Mouse (Mus musculus) midbrain, embryonic 14.5 days (tissue): ENCODE measurements at regions not wholly inside any gene's neighbourhood (a gene's known extent, or its start where the extent isn't known, plus 50 kb on each side); places are given as distances from the start of the nearest gene placed in this dataset.
"Not testable (repeated sequence)": the region's sequence is repeated elsewhere in the genome, so short reads cannot be mapped to it uniquely, and the experiment has no call there.

Source experiments
- ATAC-seq: fragments of 200-750 bp; cut with Nextera tagmentation; 2 replicates; pipeline ENCODE4 v1.8.0; 2017; ENCODE audit warnings: moderate number of reproducible peaks, moderate library complexity; ENCODE audit not compliant: low FRiP score, low TSS enrichment
- DNase-seq: peaks from one replicate; pipeline ENCODE4 v3.0.0-alpha.2; 2015
- H3K27ac ChIP-seq: fragments of 300-500 bp; sonication (generic); replicated peaks from 2 replicates; pipeline ENCODE4 v1.5.1; 2014; ENCODE audit warnings: mild to moderate bottlenecking, low read depth, low read length, moderate library complexity
- H3K27me3 ChIP-seq: fragments of 300-500 bp; sonication (generic); 2 replicates; pipeline ENCODE4 v1.6.1; 2014; ENCODE audit warnings: low read length, control low read depth, mixed read lengths; ENCODE audit not compliant: control insufficient read depth, insufficient read depth
- H3K36me3 ChIP-seq: fragments of 300-500 bp; sonication (generic); 2 replicates; pipeline ENCODE4 v1.6.1; 2014; ENCODE audit warnings: low read length, control low read depth; ENCODE audit not compliant: control insufficient read depth, insufficient read depth
- H3K4me1 ChIP-seq: fragments of 300-500 bp; sonication (generic); 2 replicates; pipeline ENCODE4 v1.6.1; 2014; ENCODE audit warnings: mild to moderate bottlenecking, antibody characterized with exemption, low read length, control low read depth; ENCODE audit not compliant: control insufficient read depth, insufficient read depth
- H3K4me2 ChIP-seq: fragments of 300-500 bp; sonication (generic); 2 replicates; pipeline ENCODE4 v1.6.1; 2014; ENCODE audit warnings: mild to moderate bottlenecking, low read length, moderate library complexity
- H3K4me3 ChIP-seq: fragments of 300-500 bp; sonication (generic); replicated peaks from 2 replicates; pipeline ENCODE4 v1.5.1; 2014; ENCODE audit warnings: low read depth, low read length
- H3K9ac ChIP-seq: fragments of 300-500 bp; sonication (generic); replicated peaks from 2 replicates; pipeline ENCODE4 v1.6.1; 2014; ENCODE audit warnings: mild to moderate bottlenecking, low read length, moderate library complexity
- H3K9me3 ChIP-seq: fragments of 300-500 bp; sonication (generic); 2 replicates; pipeline ENCODE4 v1.6.1; 2016; ENCODE audit warnings: low read length, control low read depth, mixed read lengths; ENCODE audit not compliant: control insufficient read depth
- WGBS: fragments of 180-500 bp; shearing (Covaris S2); extraction: QIAGEN DNeasy Blood & Tissue Kit; methylation state at CpG from one replicate; pipeline ENCODE4 v1.1.7; 2014; 5-methylcytosine and 5-hydroxymethylcytosine counted together

GRCm38 (mm10) chr10:14977268-14978000, 259.4 kb upstream of the Gje1 start:
- H3K9me3 ChIP-seq, result no peaks in the 10 kb centered on the region
- ATAC-seq (no peak; the same call in 1 of the 2 replicates), DNase-seq (peak; percentile 21)
- no peak overlapping the region for H3K4me3 ChIP-seq
- no peaks in the 10 kb centered on the region for H3K36me3 ChIP-seq
- no peak overlapping the region for H3K4me2 ChIP-seq
- no peaks in the 10 kb centered on the region for H3K27me3 ChIP-seq
- 60% methylated on average over 2 of the region's 2 CpGs for WGBS
- H3K4me1 ChIP-seq, result no peaks in the 10 kb centered on the region
- H3K27ac ChIP-seq, result no peak overlapping the region
- H3K9ac ChIP-seq, result no peak overlapping the region

DNA sequence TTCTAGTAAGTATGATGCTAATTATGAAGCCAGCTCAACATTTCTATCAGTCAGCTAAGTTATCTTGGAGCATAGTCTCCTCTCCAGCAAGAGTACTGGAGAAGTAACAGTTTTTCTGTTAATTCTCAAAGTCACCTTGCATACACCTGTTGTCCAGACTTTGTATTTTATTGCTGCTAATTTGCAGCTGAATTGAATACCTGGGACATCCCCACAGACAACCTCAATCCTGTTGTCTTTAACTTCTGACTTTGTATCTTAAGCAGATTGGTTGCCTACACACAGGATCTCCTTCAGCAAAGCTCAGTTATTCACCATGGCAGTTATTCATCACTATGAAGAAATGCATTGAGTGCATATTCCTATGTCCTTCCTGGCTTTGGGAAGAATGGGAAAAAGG, 251.7 kb upstream of the Gje1 start:
- Histone ChIP-seq H3K4me1 (no peaks in the 10 kb centered on the region), H3K9me3 (no peaks in the 10 kb centered on the region), H3K36me3 (no peaks in the 10 kb centered on the region), H3K4me2 (no peak overlapping the region), H3K9ac (no peak overlapping the region), H3K27ac (no peak overlapping the region), H3K27me3 (no peaks in the 10 kb centered on the region), H3K4me3 (no peak overlapping the region)
- no peak for ATAC-seq
- DNase-seq, result no peak

GRCm38 (mm10) chr10:14967645-14968044, 249.6 kb upstream of the Gje1 start:
- Histone ChIP-seq H3K27me3 (no peaks in the 10 kb centered on the region), H3K4me2 (no peak overlapping the region), H3K4me3 (no peak overlapping the region), H3K9ac (no peak overlapping the region), H3K27ac (no peak overlapping the region), H3K36me3 (no peaks in the 10 kb centered on the region), H3K9me3 (no peaks in the 10 kb centered on the region), H3K4me1 (no peaks in the 10 kb centered on the region)
- 58% methylated on average over 1 of the region's 1 CpGs for WGBS
- no peak for DNase-seq
- no peak for ATAC-seq

DNA sequence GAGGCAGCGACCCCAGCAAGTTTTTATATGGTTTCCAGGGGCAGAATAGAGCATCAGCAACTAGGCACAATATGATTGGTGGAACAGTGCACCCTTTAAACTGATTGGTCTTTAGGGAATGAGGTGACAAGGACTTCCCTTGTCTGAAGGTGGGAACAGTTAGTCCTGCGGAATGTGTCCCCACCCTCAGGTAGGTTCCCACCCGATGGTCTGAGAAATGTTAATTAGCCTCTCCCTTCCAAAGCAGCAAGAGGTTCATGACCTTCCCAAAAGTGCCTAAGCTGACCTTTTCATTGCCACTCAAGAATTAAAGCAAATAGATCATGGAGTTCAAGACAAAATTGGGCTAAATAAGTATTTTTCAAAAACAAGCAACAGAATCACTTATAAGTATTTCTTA, 248.8 kb upstream of the Gje1 start:
- not testable (repeated sequence) for H3K4me1 ChIP-seq, H3K4me3 ChIP-seq, DNase-seq, H3K36me3 ChIP-seq, ATAC-seq, H3K27me3 ChIP-seq, H3K9me3 ChIP-seq, H3K4me2 ChIP-seq, H3K27ac ChIP-seq, H3K9ac ChIP-seq
- WGBS, result 90% methylated on average over 3 of the region's 3 CpGs

DNA sequence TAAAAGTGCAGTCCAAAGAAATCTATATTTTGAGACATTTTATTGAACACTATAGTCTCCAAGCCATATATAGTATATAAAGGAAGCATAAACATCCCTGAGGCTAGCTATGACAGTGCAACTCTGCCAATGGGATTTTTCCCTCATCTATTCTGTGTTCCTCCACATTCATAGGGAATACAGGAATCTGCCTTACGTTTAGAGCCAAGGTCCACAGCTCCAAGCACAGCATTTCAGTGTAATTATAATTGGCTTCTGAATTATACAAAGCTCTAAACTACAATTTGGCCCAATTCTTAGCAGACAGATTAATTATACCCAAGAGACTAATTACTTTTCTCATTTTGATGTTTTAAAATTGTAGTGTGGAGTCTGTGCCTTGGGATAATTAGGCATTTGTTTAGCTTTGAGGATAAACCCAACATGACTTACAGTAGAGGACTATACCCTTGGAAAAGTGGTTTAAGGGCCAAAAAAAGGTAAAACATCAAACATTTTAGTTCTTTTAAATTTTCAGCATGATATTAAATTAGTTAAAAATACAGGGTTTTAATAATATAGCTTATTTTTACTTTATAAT, 235.0 kb upstream of the Gje1 start:
- H3K27me3 ChIP-seq, result no peaks in the 10 kb centered on the region
- H3K27ac ChIP-seq, result no peak overlapping the region
- no peak overlapping the region for H3K9ac ChIP-seq
- no peaks in the 10 kb centered on the region for H3K36me3 ChIP-seq
- no peaks in the 10 kb centered on the region for H3K4me1 ChIP-seq
- no peaks in the 10 kb centered on the region for H3K9me3 ChIP-seq
- DNase-seq (peak; percentile 40), ATAC-seq (peak; percentile 49)
- 23% methylated on average over 1 of the region's 1 CpGs for WGBS
- no peak overlapping the region for H3K4me3 ChIP-seq
- no peak overlapping the region for H3K4me2 ChIP-seq

GRCm38 (mm10) chr10:14941875-14942274, 223.9 kb upstream of the Gje1 start:
- no peak overlapping the region for H3K4me2 ChIP-seq
- 85% methylated on average over 2 of the region's 2 CpGs for WGBS
- no peak overlapping the region for H3K4me3 ChIP-seq
- H3K27me3 ChIP-seq, result no peaks in the 10 kb centered on the region
- no peaks in the 10 kb centered on the region for H3K4me1 ChIP-seq
- no peaks in the 10 kb centered on the region for H3K9me3 ChIP-seq
- H3K9ac ChIP-seq, result no peak overlapping the region
- ATAC-seq (no peak), DNase-seq (no peak)
- H3K36me3 ChIP-seq, result no peaks in the 10 kb centered on the region
- no peak overlapping the region for H3K27ac ChIP-seq
